Mouse (Mus musculus): ENCODE data around the gene Mtcl1. TPM values are rescaled to one million over a fixed set of nuclear protein-coding genes. Genes with fewer than 3 reads are reported as not detected.

The Mtcl1 gene
- polyA plus RNA-seq, 1 experiment = 5.8 TPM

GRCm38 (mm10) chr17:66325440-66326203 lies 123.9 kb downstream of the Mtcl1 start:
- DNase-seq (ENCODE audit: low spot score) = no peak

GRCm38 (mm10) chr17:66324836-66325235 lies 124.7 kb downstream of the Mtcl1 start:
- no peak for DNase-seq (ENCODE audit: low spot score)

DNA sequence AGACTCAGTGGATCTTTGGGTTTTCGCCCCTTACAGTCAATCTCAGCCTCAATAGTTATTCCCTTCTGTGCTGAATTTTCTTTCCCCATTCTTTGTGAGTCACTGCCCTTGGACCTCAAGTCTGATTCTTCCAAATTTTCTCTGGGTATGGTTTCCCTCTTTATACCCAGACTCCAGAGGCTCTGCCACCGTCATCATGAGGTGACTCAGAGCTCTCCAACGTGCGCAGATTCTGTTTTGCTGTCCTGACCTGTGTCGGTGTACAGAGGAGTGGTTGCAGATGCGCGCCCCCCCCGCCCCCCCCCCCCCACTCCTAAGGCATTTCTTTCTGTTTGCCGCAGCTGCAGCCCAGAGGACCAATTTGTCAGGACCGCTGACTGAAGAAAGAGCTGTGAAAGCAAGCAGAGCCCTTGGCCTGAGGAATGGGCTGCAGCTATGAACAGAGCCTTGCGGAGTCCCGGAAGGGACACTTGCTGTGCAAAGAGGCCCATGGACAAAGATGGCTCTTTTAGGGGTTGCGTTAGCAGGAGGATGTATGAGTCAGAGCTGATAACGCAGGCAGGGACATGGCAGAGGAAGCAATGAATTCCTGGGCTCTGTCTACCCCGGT lies 126.8 kb downstream of the Mtcl1 start:
- DNase-seq (ENCODE audit: low spot score) = no peak

GRCm38 (mm10) chr17:66321933-66322332 lies 127.6 kb downstream of the Mtcl1 start:
- no peak for DNase-seq (ENCODE audit: low spot score)

- DNase-seq (ENCODE audit: low spot score) = no peak
Observed at GRCm38 (mm10) chr17:66320716-66321372, 128.7 kb downstream of the Mtcl1 start.

- DNase-seq (ENCODE audit: low spot score) = no peak
Observed at GRCm38 (mm10) chr17:66318031-66318430, 131.5 kb downstream of the Mtcl1 start.

DNA sequence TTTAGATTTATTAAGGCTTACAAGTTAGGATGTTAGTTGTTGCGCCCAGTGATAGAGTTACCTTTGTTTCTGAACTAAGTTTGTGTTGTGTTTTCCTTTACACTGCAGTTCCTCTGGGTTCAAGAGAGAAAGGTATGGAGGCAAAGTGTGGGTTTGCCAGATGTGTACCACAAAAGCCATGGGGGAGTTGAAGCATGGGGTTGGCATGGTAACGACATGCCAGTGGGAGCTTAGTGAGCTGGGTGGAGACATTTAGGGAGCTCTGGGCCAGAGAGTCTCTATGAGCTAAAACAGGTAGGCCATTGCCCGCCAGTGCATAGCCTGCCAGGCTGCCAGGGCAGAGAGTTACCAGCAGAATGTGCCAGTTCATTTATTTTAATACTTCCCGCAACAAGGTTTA lies 132.0 kb downstream of the Mtcl1 start:
- DNase-seq (ENCODE audit: low spot score) = no peak

- DNase-seq (ENCODE audit: low spot score) = no peak
Observed at GRCm38 (mm10) chr17:66317156-66317555, 132.4 kb downstream of the Mtcl1 start.

DNA sequence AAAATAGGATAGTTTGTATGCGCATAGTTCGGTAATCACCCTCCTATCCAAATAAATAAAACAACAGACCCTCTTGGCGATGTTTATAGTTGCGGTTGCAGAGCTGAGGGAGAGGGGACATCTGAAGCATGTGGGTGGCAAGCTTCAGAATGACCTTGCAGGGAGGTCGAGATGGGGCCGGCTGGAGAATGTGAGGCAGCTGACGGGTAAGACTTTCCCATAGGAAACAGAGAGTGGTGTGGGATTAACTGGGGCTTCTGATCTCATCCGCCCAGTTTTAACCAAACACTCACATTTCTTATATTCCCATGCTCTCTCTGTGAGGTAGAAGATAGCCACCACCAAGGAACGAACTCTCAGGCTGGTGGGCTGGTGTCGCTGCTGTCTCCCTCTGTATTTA lies 134.1 kb downstream of the Mtcl1 start:
- no peak for DNase-seq (ENCODE audit: low spot score)

DNA sequence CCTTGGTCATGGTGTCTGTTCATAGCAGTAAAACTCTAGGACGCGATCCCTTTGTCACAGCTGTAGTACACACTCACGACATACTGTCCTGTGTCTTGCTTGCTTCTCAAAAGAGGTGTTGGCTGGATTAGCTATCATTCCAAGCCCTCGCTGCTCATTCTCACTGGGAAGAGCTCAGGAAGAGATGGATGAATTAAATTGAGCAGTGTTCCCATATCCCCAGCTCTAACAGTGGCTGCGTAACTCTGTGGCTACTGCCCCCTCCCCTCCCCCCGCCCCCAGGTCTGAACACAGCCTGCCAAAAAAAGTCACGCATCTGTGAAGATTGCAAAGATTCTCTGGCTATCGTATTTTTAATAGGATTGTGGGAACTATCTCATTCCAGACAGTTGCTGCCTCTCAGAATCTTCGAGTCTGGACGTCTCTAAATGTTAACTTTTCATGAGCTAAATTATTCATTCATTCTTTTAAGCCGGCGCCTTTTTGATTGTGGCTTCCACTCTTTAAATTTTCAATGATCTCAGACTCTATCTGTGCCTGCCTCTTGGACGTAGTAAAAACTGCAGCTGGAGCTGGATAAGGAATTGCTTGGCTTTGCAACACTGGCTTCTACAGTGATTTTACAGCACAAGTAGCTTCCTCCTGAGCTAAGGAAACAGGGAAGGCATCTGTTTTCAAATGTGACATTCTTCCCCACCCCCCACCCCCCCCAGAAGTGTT lies 134.8 kb downstream of the Mtcl1 start:
- DNase-seq (ENCODE audit: low spot score) = no peak

- DNase-seq (ENCODE audit: low spot score) = no peak
Observed at GRCm38 (mm10) chr17:66301906-66302305, 147.6 kb downstream of the Mtcl1 start.

- no peak for DNase-seq (ENCODE audit: low spot score)
Observed at GRCm38 (mm10) chr17:66301267-66301666, 148.3 kb downstream of the Mtcl1 start.

DNA sequence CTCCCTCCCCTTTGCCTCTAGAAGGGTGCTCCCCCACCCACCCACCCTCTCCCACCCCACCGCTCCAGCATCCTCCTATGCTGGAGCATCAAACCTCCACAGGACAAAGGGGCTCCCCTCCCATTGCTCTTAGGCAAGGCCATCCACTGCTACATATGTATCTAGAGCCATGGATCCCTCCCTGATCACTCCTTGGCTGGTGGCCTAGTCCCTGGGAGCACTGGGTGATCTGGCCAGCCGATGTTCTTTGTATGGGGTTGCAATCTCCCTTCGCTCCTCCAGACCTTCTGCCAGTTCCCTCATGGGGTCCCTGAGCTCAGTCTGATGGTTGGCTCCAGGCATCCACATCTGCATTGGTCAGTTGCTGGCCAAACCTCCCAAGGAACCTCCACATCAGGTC lies 151.8 kb downstream of the Mtcl1 start:
- DNase-seq (ENCODE audit: low spot score) = no peak

GRCm38 (mm10) chr17:66293581-66293980 lies 156.0 kb downstream of the Mtcl1 start:
- DNase-seq (ENCODE audit: low spot score) = no peak

- DNase-seq (ENCODE audit: low spot score) = no peak
Observed at GRCm38 (mm10) chr17:66289894-66290293, 159.7 kb downstream of the Mtcl1 start.

Other genes starting within 250 kb of the Mtcl1 start
- gene Rab12, start 70.0 kb upstream of the Mtcl1 start, polyA plus RNA-seq (2012; rRNA removed) = 102 and 105 TPM in 2 replicates
- not detected in 2 replicates for gene Themis3, start 144.9 kb upstream of the Mtcl1 start, polyA plus RNA-seq (2012; rRNA removed)